Mouse (Mus musculus): ENCODE results near the gene Supt3. TPM values are rescaled to one million over a fixed set of nuclear protein-coding genes. Genes with fewer than 3 reads are reported as not detected.

The Supt3 gene
- polyA plus RNA-seq, 1 experiment = not detected

GRCm38 (mm10) chr17:44967186-44967585 is 190.2 kb downstream of the Supt3 start:
- TF ChIP-seq CTCF (IDR thresholded peaks at IDR 0.05; ENCODE audit: insufficient read depth, low read depth, low read length) (no peak), POLR2A (IDR thresholded peaks at IDR 0.05; ENCODE audit: insufficient read depth, low read depth, low read length) (no peak)
- WGBS = 98% methylated on average over 1 of the region's 1 CpGs
- Histone ChIP-seq H3K4me3 (ENCODE audit: insufficient read depth, low read depth, low read length) (no peak overlapping the region), H3K27ac (ENCODE audit: insufficient read depth, low read depth, low read length) (no peak overlapping the region), H3K4me1 (ENCODE audit: control insufficient read depth, insufficient read depth, low read length) (peaks cover 2% of the 10 kb centered on the region; the same call in 1 of the 2 replicates)

GRCm38 (mm10) chr17:44970255-44970654 is 193.3 kb downstream of the Supt3 start:
- Histone ChIP-seq H3K27ac (ENCODE audit: insufficient read depth, low read depth, low read length) (no peak overlapping the region), H3K4me1 (ENCODE audit: control insufficient read depth, insufficient read depth, low read length) (peaks cover 2% of the 10 kb centered on the region; the same call in 1 of the 2 replicates), H3K4me3 (ENCODE audit: insufficient read depth, low read depth, low read length) (no peak overlapping the region)
- WGBS = 95% methylated on average over 3 of the region's 3 CpGs
- TF ChIP-seq POLR2A (IDR thresholded peaks at IDR 0.05; ENCODE audit: insufficient read depth, low read depth, low read length) (no peak), CTCF (IDR thresholded peaks at IDR 0.05; ENCODE audit: insufficient read depth, low read depth, low read length) (no peak)

- H3K4me3 ChIP-seq (ENCODE audit: insufficient read depth, low read depth, low read length) = no peak overlapping the region
- no peak overlapping the region for H3K27ac ChIP-seq (ENCODE audit: insufficient read depth, low read depth, low read length)
- TF ChIP-seq POLR2A (IDR thresholded peaks at IDR 0.05; ENCODE audit: insufficient read depth, low read depth, low read length) (no peak), CTCF (IDR thresholded peaks at IDR 0.05; ENCODE audit: insufficient read depth, low read depth, low read length) (no peak)
- peaks cover 2% of the 10 kb centered on the region; the same call in 1 of the 2 replicates for H3K4me1 ChIP-seq (ENCODE audit: control insufficient read depth, insufficient read depth, low read length)
- 74% methylated on average over 4 of the region's 4 CpGs for WGBS
Measured at GRCm38 (mm10) chr17:44973489-44973888, 196.5 kb downstream of the Supt3 start.

GRCm38 (mm10) chr17:44977690-44978089 is 200.7 kb downstream of the Supt3 start:
- H3K4me1 ChIP-seq (ENCODE audit: control insufficient read depth, insufficient read depth, low read length) = no peaks in the 10 kb centered on the region
- H3K27ac ChIP-seq (ENCODE audit: insufficient read depth, low read depth, low read length) = no peak overlapping the region
- WGBS = 95% methylated on average over 2 of the region's 2 CpGs
- H3K4me3 ChIP-seq (ENCODE audit: insufficient read depth, low read depth, low read length) = no peak overlapping the region
- no peak for TF ChIP-seq POLR2A (IDR thresholded peaks at IDR 0.05; ENCODE audit: insufficient read depth, low read depth, low read length)
- TF ChIP-seq CTCF (IDR thresholded peaks at IDR 0.05; ENCODE audit: insufficient read depth, low read depth, low read length) = no peak

GRCm38 (mm10) chr17:44987964-44988363 is 211.0 kb downstream of the Supt3 start:
- Histone ChIP-seq H3K4me3 (ENCODE audit: insufficient read depth, low read depth, low read length) (no peak overlapping the region), H3K27ac (ENCODE audit: insufficient read depth, low read depth, low read length) (no peak overlapping the region), H3K4me1 (ENCODE audit: control insufficient read depth, insufficient read depth, low read length) (no peaks in the 10 kb centered on the region)
- 96% methylated on average over 2 of the region's 2 CpGs for WGBS
- TF ChIP-seq CTCF (IDR thresholded peaks at IDR 0.05; ENCODE audit: insufficient read depth, low read depth, low read length) = no peak
- TF ChIP-seq POLR2A (IDR thresholded peaks at IDR 0.05; ENCODE audit: insufficient read depth, low read depth, low read length) = no peak

GRCm38 (mm10) chr17:45003311-45003710 is 226.4 kb downstream of the Supt3 start:
- 96% methylated on average over 4 of the region's 4 CpGs for WGBS
- no peaks in the 10 kb centered on the region for H3K4me1 ChIP-seq (ENCODE audit: control insufficient read depth, insufficient read depth, low read length)
- no peak overlapping the region for H3K4me3 ChIP-seq (ENCODE audit: insufficient read depth, low read depth, low read length)
- TF ChIP-seq POLR2A (IDR thresholded peaks at IDR 0.05; ENCODE audit: insufficient read depth, low read depth, low read length) (no peak), CTCF (IDR thresholded peaks at IDR 0.05; ENCODE audit: insufficient read depth, low read depth, low read length) (no peak)
- no peak overlapping the region for H3K27ac ChIP-seq (ENCODE audit: insufficient read depth, low read depth, low read length)

GRCm38 (mm10) chr17:45004477-45005170 is 227.7 kb downstream of the Supt3 start:
- no peak for TF ChIP-seq CTCF (IDR thresholded peaks at IDR 0.05; ENCODE audit: insufficient read depth, low read depth, low read length)
- no peak for TF ChIP-seq POLR2A (IDR thresholded peaks at IDR 0.05; ENCODE audit: insufficient read depth, low read depth, low read length)
- no peak overlapping the region for H3K4me3 ChIP-seq (ENCODE audit: insufficient read depth, low read depth, low read length)
- no peaks in the 10 kb centered on the region for H3K4me1 ChIP-seq (ENCODE audit: control insufficient read depth, insufficient read depth, low read length)
- H3K27ac ChIP-seq (ENCODE audit: insufficient read depth, low read depth, low read length) = no peak overlapping the region
- whole genome bisulfite sequencing = 90% methylated on average over 13 of the region's 13 CpGs

- Histone ChIP-seq H3K4me1 (ENCODE audit: control insufficient read depth, insufficient read depth, low read length) (no peaks in the 10 kb centered on the region), H3K4me3 (ENCODE audit: insufficient read depth, low read depth, low read length) (no peak overlapping the region), H3K27ac (ENCODE audit: insufficient read depth, low read depth, low read length) (no peak overlapping the region)
- 91% methylated on average over 1 of the region's 1 CpGs for WGBS
- no peak for TF ChIP-seq CTCF (IDR thresholded peaks at IDR 0.05; ENCODE audit: insufficient read depth, low read depth, low read length)
- no peak for TF ChIP-seq POLR2A (IDR thresholded peaks at IDR 0.05; ENCODE audit: insufficient read depth, low read depth, low read length)
Measured at GRCm38 (mm10) chr17:45007461-45007860, 230.5 kb downstream of the Supt3 start.

- WGBS = 89% methylated on average over 4 of the region's 4 CpGs
Measured at GRCm38 (mm10) chr17:45008663-45009062, 231.7 kb downstream of the Supt3 start.

More at GRCm38 (mm10) chr17:45008663-45009062, 231.7 kb downstream of the Supt3 start:
- Histone ChIP-seq H3K4me3 (ENCODE audit: insufficient read depth, low read depth, low read length) (no peak overlapping the region), H3K4me1 (ENCODE audit: control insufficient read depth, insufficient read depth, low read length) (no peaks in the 10 kb centered on the region), H3K27ac (ENCODE audit: insufficient read depth, low read depth, low read length) (no peak overlapping the region)
- TF ChIP-seq POLR2A (IDR thresholded peaks at IDR 0.05; ENCODE audit: insufficient read depth, low read depth, low read length) (no peak), CTCF (IDR thresholded peaks at IDR 0.05; ENCODE audit: insufficient read depth, low read depth, low read length) (no peak)
